Mouse (Mus musculus) embryonic facial prominence, embryonic 12.5 days (tissue): Measurements from ENCODE around the gene Gucy2c. TPM values are rescaled to one million over a fixed set of nuclear protein-coding genes. Genes with fewer than 3 reads are reported as not detected.

Experiments used
- ATAC-seq: fragments of 200-750 bp; cut with Nextera tagmentation; 2 replicates; pipeline ENCODE4 v1.8.0; 2017; ENCODE audit not compliant: insufficient number of reproducible peaks, insufficient read depth, low FRiP score, low TSS enrichment
- H3K27ac ChIP-seq: fragments of 300-500 bp; sonication (generic); 2 replicates; pipeline ENCODE4 v1.5.1; 2016; ENCODE audit warnings: mild to moderate bottlenecking
- H3K27me3 ChIP-seq: fragments of 300-500 bp; sonication (generic); 2 replicates; pipeline ENCODE4 v1.6.1; 2016; ENCODE audit warnings: mild to moderate bottlenecking, moderate library complexity
- H3K36me3 ChIP-seq: fragments of 300-500 bp; sonication (generic); 2 replicates; pipeline ENCODE4 v1.6.1; 2016; ENCODE audit warnings: mild to moderate bottlenecking
- H3K4me1 ChIP-seq: fragments of 300-500 bp; sonication (generic); 2 replicates; pipeline ENCODE4 v1.6.1; 2016
- H3K4me2 ChIP-seq: fragments of 300-500 bp; sonication (generic); replicated peaks from 2 replicates; pipeline ENCODE4 v1.6.1; 2016; ENCODE audit warnings: mild to moderate bottlenecking, moderate library complexity
- H3K4me3 ChIP-seq: fragments of 300-500 bp; sonication (generic); 2 replicates; pipeline ENCODE4 v1.5.1; 2016; ENCODE audit warnings: mild to moderate bottlenecking
- H3K9ac ChIP-seq: fragments of 300-500 bp; sonication (generic); 2 replicates; pipeline ENCODE4 v1.6.1; 2016; ENCODE audit warnings: mild to moderate bottlenecking, moderate library complexity
- H3K9me3 ChIP-seq: fragments of 300-500 bp; sonication (generic); 2 replicates; pipeline ENCODE4 v1.6.1; 2016; ENCODE audit warnings: mild to moderate bottlenecking, moderate library complexity
- WGBS: fragments of 180-500 bp; shearing (Covaris S2); methylation state at CpG from one replicate; pipeline ENCODE4 v1.1.7; 2016; 5-methylcytosine and 5-hydroxymethylcytosine counted together
- polyA plus RNA-seq: library from polyadenylated mRNA; unstranded; fragments of >200 nt; fragmentation: Nextera tagmentation; extraction: Ambion mirVana; gene quantifications from 2 replicates; pipeline ENCODE4 v1.2.1, GENCODE M21; 2016

Gene Gucy2c
- polyA plus RNA-seq, 1 experiment from 2014 or later, result 0.14 TPM

DNA sequence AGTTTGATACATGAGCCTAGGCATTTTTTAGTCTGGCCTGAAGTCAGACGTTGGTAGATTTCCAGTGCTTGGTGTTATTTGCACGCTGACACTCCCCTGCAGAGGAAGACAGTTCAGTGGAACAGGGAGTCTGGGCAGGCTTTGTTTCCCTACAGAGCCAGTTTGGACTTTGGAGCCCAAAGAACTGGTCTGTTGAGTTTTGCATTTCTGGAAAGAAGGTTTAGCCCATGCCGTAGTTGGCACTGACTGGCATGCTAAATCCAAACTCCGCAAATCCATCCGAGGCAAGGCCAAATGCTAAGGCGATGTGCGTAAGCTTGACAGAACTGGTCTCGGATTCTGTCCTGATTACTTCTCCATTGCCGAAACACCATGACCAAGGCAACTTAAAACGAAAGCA is 29.6 kb upstream of the Gucy2c start:
- H3K9ac ChIP-seq, result no peak overlapping the region
- no peak overlapping the region for H3K27ac ChIP-seq
- H3K4me1 ChIP-seq, result peaks cover 13% of the 10 kb centered on the region; the same call in 1 of the 2 replicates
- H3K9me3 ChIP-seq, result no peaks in the 10 kb centered on the region
- no peak for ATAC-seq
- no peaks in the 10 kb centered on the region for H3K27me3 ChIP-seq
- no peak overlapping the region for H3K4me2 ChIP-seq
- WGBS, result 87% methylated on average over 10 of the region's 10 CpGs
- no peak overlapping the region for H3K4me3 ChIP-seq
- H3K36me3 ChIP-seq, result peaks cover 45% of the 10 kb centered on the region

DNA sequence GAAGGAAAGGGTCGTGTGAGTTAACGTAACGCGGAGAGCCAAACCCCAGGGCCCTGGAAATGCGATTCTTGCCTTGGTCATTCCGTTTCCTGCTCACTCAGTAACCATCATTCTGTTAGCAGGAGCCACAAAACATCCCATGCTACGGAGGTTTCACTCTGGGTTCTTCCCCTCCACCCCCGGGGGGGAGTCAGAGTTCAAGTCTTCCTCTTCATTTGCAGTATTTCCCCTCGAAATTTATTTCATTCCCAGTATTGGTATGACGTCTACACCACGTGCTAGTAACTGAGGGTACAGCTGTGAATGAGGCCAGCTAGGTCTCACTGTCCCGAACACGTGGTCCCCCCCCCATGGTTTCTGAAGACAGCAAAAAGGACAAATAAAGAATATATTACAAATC is 28.1 kb upstream of the Gucy2c start:
- H3K9ac ChIP-seq, result no peak overlapping the region
- H3K4me3 ChIP-seq, result peak overlapping the region; percentile 83; the same call in 1 of the 2 replicates
- H3K9me3 ChIP-seq, result no peaks in the 10 kb centered on the region
- no peak overlapping the region for H3K27ac ChIP-seq
- ATAC-seq, result no peak
- 62% methylated on average over 13 of the region's 13 CpGs for whole genome bisulfite sequencing
- H3K4me2 ChIP-seq, result peak overlapping the region; percentile 95
- peaks cover 33% of the 10 kb centered on the region for H3K36me3 ChIP-seq
- H3K27me3 ChIP-seq, result no peaks in the 10 kb centered on the region
- H3K4me1 ChIP-seq, result peaks cover 13% of the 10 kb centered on the region; the same call in 1 of the 2 replicates

DNA sequence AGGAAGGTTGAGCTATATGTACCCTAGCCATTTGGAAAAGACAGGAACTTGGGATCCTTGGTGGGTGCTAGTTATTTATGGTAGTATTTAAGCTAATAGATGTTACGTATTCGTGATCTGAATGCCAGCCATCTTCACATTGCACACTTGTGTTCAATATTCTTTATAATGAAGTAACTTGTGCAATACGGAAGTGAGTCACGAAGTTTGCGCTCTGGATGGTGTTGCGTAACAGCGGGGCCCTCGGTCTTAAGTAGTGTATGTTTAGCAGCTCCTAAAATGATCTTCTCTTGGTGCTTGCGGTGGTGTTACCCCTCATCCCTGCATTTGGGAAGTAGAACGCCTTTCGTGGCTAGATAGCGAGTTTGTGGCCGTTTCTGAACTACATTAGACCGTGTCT is 27.5 kb upstream of the Gucy2c start:
- no peaks in the 10 kb centered on the region for H3K9me3 ChIP-seq
- peak overlapping the region; percentile 83 for H3K4me3 ChIP-seq
- no peak overlapping the region for H3K27ac ChIP-seq
- H3K27me3 ChIP-seq, result no peaks in the 10 kb centered on the region
- peaks cover 13% of the 10 kb centered on the region; the same call in 1 of the 2 replicates for H3K4me1 ChIP-seq
- ATAC-seq, result no peak
- peak overlapping the region; percentile 65 for H3K9ac ChIP-seq
- peaks cover 27% of the 10 kb centered on the region for H3K36me3 ChIP-seq
- 37% methylated on average over 14 of the region's 14 CpGs for WGBS
- H3K4me2 ChIP-seq, result peak overlapping the region; percentile 95

DNA sequence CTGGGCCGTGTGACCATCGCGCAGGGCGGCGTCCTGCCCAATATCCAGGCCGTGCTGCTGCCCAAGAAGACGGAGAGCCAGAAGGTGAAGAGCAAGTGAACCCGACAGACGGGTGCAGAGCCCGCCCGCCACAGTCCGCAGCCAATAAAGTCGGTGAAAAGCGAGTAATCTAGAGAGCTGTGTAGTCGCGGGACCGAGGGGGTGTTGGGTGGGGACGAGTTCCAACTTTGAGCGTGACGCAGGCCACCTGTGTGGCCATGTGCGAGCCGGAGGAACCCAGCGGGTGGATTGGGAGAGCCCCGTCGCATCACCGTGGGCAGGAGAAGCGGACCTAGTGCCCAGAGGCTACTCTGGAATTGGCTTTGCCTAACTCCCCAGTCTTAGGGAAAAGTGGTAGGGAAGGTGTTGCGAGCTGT is 27.1 kb upstream of the Gucy2c start:
- WGBS, result under 1% methylated on average over 28 of the region's 28 CpGs

DNA sequence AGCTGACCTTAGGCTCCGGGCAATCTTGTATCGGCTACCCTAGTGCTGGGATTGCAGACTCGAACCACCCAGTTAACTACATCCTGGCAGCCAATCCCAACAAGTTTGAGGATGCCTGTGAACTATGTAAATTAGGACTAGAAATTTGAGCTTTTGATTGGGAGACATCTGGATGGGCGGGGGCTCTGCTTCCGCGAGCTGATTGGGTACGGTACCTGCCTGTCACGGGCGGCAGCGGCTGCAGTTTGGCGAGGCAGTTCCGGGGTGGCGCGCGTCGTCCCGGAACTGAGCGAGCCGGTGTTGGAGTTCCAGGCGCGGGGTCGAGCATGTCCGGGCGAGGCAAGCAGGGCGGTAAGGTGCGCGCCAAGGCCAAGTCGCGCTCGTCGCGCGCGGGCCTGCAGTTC is 26.5 kb upstream of the Gucy2c start, which contains the start of gene H2afj:
H2afj (plus strand) TSS at position 231 of the 404 bp plus-strand sequence.
- ATAC-seq, result peak; percentile 88
- H3K4me3 ChIP-seq, result peak within 1 kb of the TSS; percentile 83
- H3K36me3 ChIP-seq, result peaks cover 18% of the 10 kb centered on the region
- WGBS, result under 1% methylated on average over 34 of the region's 34 CpGs
- peak within 1 kb of the TSS; percentile 65 for H3K9ac ChIP-seq
- H3K27ac ChIP-seq, result peak within 1 kb of the TSS; percentile 84
- H3K27me3 ChIP-seq, result no peaks in the 10 kb centered on the region
- H3K4me2 ChIP-seq, result peak within 1 kb of the TSS; percentile 95
- H3K9me3 ChIP-seq, result no peaks in the 10 kb centered on the region
- peaks cover 19% of the 10 kb centered on the region; the same call in 1 of the 2 replicates for H3K4me1 ChIP-seq

More for the DNA sequence above, 27.1 kb upstream of the Gucy2c start:
- Histone ChIP-seq H3K27ac (peak overlapping the region; percentile 46; the same call in 1 of the 2 replicates), H3K4me2 (peak overlapping the region; percentile 95), H3K4me3 (peak overlapping the region; percentile 83), H3K27me3 (no peaks in the 10 kb centered on the region), H3K36me3 (peaks cover 23% of the 10 kb centered on the region), H3K9me3 (no peaks in the 10 kb centered on the region), H3K4me1 (peaks cover 13% of the 10 kb centered on the region; the same call in 1 of the 2 replicates), H3K9ac (peak overlapping the region; percentile 65)
- ATAC-seq, result peak; percentile 6; the same call in 1 of the 2 replicates

DNA sequence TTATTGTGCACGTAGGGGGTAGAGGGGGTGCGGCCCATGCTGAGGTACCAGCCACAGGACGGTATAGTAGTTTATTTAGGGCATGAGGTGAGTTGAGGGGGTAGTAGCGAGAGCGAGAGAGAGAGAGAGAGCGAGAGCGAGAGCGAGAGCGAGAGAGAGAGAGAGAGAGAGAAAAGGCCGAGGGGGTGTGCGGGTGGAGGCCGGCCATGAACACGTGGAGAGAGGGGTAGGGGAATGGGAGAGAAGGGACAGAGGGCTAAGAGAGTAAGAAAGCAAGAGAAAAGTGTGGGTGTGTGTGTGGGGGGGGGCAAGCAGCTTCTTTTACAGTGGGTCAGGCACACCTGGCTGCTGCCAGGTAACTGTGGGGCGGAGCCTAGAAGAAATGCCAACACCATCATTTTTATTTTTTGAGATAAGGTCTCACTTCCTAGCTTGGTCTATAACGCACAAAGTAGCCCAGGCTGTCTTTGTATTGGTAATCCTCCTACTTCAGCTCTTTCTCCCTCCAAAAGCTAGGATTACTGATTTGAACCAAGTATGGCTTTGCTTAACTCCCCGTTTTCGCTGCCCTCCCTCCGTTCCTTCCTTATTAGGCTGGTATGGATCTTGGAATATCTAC is 25.9 kb upstream of the Gucy2c start:
- WGBS, result 33% methylated on average over 18 of the region's 18 CpGs
- Histone ChIP-seq H3K27me3 (no peaks in the 10 kb centered on the region), H3K9ac (peak overlapping the region; percentile 28; the same call in 1 of the 2 replicates), H3K9me3 (no peaks in the 10 kb centered on the region), H3K4me1 (peaks cover 22% of the 10 kb centered on the region; the same call in 1 of the 2 replicates), H3K36me3 (peaks cover 13% of the 10 kb centered on the region; the same call in 1 of the 2 replicates), H3K4me2 (peak overlapping the region; percentile 95), H3K27ac (peak overlapping the region; percentile 84), H3K4me3 (peak overlapping the region; percentile 83)
- ATAC-seq, result no peak

DNA sequence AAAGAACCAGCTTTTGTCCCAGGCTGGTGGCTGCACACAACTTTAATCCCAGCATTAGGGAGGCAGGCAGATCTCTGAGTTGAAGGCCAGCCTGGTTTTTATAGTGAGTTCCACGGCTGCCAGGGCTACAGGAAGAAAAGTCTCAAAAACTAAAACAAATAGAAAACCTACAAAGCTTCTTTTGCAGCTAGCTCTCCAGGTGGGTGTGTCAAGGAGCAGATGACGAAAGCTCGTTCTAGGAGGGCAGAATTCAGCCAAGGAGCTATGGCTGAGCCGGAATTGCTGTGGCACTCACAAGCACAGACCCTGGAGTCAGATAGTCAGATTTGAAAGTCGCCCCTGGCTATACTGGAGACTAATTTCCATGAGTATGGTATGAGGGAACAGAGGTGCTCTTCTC is 25.3 kb upstream of the Gucy2c start:
- WGBS, result 62% methylated on average over 5 of the region's 5 CpGs
- H3K9me3 ChIP-seq, result no peaks in the 10 kb centered on the region
- H3K27me3 ChIP-seq, result no peaks in the 10 kb centered on the region
- H3K4me3 ChIP-seq, result no peak overlapping the region
- H3K4me1 ChIP-seq, result peaks cover 22% of the 10 kb centered on the region; the same call in 1 of the 2 replicates
- ATAC-seq, result no peak
- 0 out of 2 replicates have a peak, but pooled peaks cover 6% of the 10 kb centered on the region for H3K36me3 ChIP-seq
- H3K9ac ChIP-seq, result no peak overlapping the region
- H3K27ac ChIP-seq, result peak overlapping the region; percentile 84; the same call in 1 of the 2 replicates
- peak overlapping the region; percentile 95; the same call in 1 of the 2 replicates for H3K4me2 ChIP-seq

DNA sequence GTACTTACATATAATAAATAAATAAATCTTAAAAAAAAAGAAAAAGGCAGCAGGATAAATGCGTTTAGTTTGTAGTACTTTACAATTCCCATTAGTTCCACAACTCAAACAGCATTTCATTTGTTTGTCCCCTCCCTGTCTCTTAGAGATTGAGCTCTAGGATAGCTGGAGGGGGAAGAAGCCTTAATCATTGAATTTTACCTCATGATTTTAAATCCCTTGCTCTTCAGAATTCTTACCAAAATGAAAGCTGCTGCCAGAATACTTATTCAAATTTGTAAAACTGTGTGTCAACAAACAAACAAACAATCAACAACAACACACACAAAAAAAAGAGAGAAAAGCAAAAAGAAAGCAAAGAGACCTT is 23.8 kb upstream of the Gucy2c start:
- no peak for ATAC-seq
- peaks cover 22% of the 10 kb centered on the region; the same call in 1 of the 2 replicates for H3K4me1 ChIP-seq
- H3K9me3 ChIP-seq, result no peaks in the 10 kb centered on the region
- no peak overlapping the region for H3K27ac ChIP-seq
- no peak overlapping the region for H3K9ac ChIP-seq
- H3K4me3 ChIP-seq, result no peak overlapping the region
- no peaks in the 10 kb centered on the region for H3K27me3 ChIP-seq
- WGBS, result 81% methylated on average over 1 of the region's 1 CpGs
- no peaks in the 10 kb centered on the region for H3K36me3 ChIP-seq
- 0 out of 2 replicates have a peak overlapping the region, but pooled peaks have one; percentile 79 for H3K4me2 ChIP-seq

DNA sequence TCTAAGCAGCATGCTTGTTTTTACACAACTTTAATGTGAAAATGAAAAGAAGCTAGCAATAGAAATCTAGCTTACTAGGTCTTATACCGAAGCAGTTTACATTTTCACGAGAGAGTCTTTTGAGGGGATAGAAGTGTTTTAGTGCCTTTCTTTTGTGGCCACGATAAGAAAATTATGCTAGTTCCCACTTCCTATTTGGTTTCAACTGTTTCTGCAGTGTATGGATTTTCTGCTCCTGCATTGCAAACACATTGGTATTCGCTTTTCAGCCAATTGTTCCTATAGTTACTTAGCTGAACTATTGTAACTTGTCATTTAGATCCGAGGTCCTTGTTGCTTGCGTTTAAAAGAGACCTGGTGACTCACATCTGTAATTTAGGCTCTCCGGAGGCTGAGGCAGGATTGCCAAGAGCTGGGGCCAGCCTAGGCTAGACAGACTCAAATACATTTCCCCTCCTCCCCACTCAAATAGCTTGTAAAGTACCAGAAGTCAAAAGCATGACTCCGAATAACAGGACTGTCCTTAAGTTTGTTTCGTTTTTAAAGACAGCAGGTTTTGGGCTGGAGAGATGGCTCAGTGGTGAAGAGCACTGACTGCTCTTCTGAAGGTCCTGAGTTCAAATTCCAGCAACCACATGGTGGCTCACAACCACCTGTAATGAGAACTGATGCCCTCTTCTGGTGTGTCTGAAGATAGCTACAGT is 23.3 kb upstream of the Gucy2c start:
- H3K4me2 ChIP-seq, result peak overlapping the region; percentile 79
- ATAC-seq, result no peak
- no peaks in the 10 kb centered on the region for H3K9me3 ChIP-seq
- H3K4me3 ChIP-seq, result peak overlapping the region; percentile 66
- peak overlapping the region; percentile 28 for H3K9ac ChIP-seq
- H3K36me3 ChIP-seq, result no peaks in the 10 kb centered on the region
- WGBS, result 38% methylated on average over 9 of the region's 9 CpGs
- H3K27me3 ChIP-seq, result no peaks in the 10 kb centered on the region
- peak overlapping the region; percentile 100 for H3K27ac ChIP-seq
- peaks cover 22% of the 10 kb centered on the region; the same call in 1 of the 2 replicates for H3K4me1 ChIP-seq

DNA sequence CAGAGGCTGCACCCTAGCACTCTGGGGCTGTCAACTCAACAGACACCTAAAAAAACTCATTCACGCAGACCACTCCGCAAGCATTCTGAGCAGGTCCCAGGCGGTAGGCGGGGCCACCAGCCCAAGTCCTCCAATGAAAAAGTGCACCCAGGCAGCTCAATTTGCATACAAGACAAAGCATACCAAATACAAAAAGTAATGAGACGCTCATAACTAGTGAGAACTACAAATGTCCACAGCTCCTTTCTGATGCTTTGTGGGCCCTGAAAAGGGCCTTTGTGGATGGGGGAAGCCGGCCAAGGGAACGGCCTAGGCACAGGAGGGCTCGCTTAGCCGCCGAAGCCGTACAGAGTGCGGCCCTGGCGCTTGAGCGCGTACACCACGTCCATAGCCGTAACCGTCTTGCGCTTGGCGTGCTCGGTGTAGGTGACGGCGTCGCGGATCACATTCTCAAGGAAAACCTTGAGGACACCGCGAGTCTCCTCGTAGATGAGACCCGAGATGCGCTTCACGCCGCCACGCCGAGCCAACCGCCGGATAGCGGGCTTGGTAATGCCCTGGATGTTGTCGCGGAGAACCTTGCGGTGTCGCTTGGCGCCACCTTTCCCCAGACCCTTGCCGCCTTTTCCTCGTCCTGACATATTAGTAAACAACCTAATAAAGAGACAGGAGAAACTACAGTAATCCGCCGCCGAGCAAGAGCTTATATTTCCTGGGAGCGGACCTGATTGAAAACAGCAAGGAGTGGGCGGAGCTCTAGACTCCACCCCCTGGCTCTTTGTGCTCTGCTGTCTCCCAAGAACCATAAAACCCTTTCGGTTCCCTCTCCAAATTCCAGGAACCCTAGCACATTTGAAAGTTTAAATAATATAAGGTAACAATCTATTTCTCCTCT is 22.4 kb upstream of the Gucy2c start, which contains the start of gene Hist4h4:
Hist4h4 (minus strand) TSS at position 677 of the 895 bp plus-strand sequence.
- Histone ChIP-seq H3K4me3 (peak within 1 kb of the TSS; percentile 66), H3K9me3 (no peaks in the 10 kb centered on the region), H3K4me1 (0 out of 2 replicates have a peak, but pooled peaks cover 13% of the 10 kb centered on the region), H3K27ac (peak within 1 kb of the TSS; percentile 100), H3K4me2 (peak within 1 kb of the TSS; percentile 79), H3K27me3 (no peaks in the 10 kb centered on the region), H3K9ac (peak within 1 kb of the TSS; percentile 92), H3K36me3 (no peaks in the 10 kb centered on the region)
- WGBS, result under 1% methylated on average over 50 of the region's 50 CpGs
- peak; percentile 69 for ATAC-seq
